Mouse (Mus musculus) right cerebral cortex, postnatal 14 days (tissue): ENCODE measurements around the gene Gm8180.
"Not testable (repeated sequence)": the region's sequence is repeated elsewhere in the genome, so short reads cannot be mapped to it uniquely, and the experiment has no call there.

Experiments used
- DNase-seq: peaks from one replicate; pipeline ENCODE4 v3.0.0; 2022

Gene Gm8180

DNA sequence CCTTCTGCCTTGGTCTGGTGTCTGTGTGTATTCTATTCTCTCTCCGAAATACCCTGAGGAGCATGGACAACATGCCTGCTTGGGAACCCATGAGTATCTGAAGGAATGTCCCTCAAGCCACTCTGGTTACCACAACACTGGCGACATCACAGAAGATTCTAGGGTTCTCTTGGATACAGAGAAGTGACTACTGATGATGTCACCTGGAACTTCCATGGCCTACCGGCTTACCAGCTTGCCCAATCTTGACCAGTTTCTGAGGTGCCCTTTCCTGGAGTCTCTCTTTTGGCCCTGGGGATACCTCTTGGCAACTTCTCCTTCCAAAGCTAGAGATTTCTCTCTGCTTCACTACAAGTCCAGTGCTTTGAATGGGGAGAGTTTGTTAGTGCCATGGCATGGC, at the start of gene Gm8180:
TSS of gene Gm8180 (minus strand) at position 101 of the 400 bp plus-strand sequence.
- not testable (repeated sequence) for DNase-seq

DNA sequence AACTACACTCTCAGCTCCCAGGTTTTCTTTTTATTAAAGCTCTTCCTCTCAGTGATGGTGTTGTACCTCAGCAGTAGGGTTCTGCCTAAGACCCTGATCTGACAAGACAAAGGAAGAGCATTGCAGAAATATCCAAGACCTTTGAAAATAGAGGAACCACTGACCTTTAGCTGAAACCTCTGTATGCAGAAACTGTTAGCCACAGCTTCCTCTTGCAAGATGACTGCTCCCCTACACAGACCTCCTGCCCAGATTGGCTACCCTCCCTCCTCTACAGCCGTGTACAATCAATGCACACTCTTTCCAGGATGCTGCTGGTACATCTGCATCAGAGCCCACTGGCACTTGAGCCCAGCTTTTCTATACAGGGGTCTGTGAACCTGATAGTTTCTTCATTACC, 45.8 kb upstream of the Gm8180 start:
- not testable (repeated sequence) for DNase-seq

DNA sequence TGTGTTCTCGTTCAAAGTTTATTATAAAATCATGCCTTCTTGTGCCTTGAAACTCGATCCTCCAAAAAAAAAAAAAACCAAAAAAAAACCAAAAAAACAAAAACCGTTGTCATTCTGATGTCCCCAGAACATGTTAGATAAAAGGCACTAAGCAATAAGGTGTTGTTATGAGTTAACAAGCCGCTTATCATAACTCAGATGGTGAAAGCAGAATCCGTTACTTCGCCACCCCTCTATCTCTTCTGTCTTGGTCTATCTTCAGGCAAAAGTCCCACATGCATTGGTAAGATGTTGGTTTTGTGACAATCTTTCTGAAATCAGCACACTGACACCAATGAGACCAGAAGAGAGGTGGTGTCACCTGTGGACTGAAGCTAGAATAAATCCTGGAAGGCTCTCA, 39.6 kb upstream of the Gm8180 start:
- not testable (repeated sequence) for DNase-seq

DNA sequence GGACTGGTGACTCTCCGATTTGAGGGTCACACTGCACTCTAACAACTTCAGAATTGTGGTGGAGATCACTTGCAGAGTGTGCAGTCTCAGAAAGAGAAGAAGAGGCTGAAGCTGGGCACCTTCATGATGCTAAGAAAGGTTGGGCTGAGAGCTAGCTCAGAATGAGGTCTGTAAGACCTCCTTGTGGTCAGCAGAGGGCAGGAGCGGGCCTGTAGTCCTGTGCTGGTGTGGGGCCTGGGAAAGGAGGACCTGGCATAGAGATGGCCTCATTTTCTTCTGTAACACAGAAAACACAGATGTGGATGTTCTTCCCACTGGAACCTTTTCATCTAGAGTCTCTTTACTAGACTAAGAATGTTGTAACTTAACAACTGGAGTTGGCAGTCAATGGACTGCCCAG, 37.3 kb upstream of the Gm8180 start:
- DNase-seq: not testable (repeated sequence)

DNA sequence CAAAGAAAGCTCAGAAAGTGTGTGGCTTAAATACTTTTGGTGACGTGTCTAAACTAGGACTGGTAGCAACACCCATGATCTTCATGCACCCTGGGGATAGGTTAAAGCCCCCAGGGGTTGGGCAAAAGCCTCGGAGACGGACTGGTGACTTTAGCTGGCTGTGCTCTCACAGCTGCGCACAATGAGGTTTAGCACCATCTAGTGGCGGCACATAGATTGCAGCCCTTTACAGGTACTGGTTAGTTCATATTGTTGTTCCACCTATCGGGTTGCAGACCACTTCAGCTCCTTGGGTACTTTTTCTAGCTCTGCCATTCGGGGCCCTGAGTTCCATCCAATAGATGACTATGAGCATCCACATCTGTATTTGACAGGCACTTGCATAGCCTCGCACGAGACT, 27.9 kb upstream of the Gm8180 start:
- peak; percentile 44 for DNase-seq

DNA sequence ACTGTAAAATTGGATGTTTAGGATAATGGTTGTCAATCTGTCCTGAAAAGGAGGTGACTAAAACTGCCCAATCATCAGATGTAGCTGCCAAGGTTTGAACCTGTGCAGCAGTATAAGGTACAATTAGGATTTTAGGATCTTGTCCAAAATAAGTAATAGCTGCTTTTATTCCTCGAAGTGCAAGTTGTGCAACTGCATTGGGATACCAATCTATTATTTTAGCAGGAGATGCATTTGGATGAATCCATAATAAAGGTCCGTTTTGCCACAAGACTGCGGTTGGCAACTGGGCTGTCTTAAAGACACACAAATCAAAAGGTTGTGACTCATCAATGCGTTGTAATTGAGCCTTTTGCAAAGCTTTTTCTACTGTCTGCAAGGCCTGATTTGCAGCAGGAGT, 23.6 kb upstream of the Gm8180 start:
- DNase-seq: not testable (repeated sequence)

DNA sequence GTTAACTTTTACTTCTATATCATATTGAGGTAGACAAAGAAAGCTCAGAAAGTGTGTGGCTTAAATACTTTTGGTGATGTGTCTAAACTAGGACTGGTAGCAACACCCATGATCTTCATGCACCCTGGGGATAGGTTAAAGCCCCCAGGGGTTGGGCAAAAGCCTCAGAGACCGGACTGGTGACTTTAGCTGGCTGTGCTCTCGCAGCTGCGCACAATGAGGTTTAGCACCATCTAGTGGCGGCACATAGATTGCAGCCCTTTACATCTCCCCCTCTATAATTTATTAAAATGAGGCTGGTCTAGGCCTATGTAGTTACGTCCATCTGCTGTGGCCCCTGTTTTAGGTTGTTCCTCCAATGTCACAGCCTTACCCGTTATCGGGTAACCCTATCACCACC, 19.9 kb upstream of the Gm8180 start:
- not testable (repeated sequence) for DNase-seq

DNA sequence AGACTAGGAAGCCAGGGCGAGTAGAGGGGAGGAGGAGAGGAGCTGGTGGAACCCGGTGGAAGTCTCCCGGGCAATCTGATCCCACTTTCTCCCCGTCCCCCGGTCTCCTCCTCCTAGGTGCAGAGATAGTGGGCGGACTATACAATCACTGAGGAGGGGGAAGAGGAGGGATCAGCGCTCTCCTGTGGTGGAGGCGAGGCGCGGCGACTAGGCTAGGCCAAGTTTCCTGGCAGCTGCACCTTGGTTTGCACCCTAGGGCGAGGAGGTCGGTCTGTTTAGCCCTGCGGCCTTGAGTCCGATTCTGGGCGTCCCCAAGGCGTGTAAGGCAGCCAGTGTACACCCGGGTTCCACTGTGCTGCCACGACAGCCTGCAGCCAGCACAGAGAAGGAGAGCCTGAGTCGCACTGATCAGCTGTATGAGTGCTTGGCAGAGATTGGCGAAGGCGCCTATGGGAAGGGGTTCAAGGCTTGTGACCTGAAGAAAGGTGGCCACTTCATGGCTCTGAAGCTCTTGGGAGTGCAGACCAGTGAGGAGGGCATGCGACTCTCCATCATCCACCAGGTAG, 12.4 kb upstream of the Gm8180 start:
- not testable (repeated sequence) for DNase-seq

DNA sequence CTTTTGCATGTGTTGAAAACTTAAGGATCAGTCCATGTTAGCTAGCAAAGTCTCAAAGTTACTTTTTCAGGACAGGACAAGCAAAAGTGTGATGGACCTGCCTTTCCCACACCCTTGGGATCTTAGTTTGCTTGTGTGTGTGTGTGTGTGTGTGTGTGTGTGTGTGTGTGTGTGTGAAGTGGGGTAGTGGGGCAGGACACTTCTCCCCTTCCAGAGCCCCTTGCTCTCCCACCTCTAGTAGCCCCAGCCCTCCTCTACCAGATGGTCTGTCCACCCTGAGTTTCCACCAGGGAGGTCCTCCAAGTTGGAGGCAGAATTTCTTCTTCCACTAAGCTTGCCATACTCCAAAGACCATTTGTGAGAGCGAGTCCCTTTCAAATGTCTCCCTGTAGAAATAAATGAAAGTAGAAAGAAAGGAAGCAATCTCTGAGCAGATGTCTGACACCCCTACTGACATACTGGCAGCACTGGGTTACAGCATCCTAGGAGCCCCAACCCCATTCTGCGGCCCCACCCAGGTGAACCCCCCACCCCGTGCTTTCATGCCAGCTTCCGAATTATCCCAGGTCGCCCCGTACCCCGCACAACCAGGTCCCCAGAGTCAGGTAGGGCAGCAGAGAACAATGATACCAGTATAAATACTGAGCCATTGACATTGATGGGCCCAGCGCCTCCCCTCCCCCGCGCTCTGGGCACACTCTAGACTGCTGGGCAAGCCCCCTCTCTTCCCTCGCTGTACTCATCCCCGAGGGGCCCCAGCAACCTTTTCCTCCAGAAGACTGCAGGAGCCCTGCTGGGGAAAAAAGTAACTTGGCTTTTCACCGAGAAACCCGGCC, 11.7 kb upstream of the Gm8180 start:
- DNase-seq: no peak

DNA sequence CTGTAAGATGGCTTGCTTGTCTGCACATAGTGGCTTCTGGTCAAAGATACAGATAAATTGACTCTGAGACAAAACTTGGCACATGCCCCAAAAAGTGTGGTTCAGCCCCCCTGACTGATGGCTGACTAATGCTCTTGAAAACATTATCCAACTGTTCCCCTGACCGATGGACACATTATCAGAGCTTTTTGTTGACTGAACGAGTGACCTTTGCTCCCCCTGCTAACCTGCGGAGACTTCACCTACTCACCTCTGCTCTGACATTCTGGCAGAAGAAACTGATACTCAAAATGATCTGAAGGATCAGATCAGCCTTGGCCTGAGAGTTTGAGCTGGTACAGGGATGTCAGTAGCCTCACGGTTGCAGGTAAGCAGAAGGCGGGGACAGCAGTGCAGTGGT, 9.3 kb upstream of the Gm8180 start:
- not testable (repeated sequence) for DNase-seq

DNA sequence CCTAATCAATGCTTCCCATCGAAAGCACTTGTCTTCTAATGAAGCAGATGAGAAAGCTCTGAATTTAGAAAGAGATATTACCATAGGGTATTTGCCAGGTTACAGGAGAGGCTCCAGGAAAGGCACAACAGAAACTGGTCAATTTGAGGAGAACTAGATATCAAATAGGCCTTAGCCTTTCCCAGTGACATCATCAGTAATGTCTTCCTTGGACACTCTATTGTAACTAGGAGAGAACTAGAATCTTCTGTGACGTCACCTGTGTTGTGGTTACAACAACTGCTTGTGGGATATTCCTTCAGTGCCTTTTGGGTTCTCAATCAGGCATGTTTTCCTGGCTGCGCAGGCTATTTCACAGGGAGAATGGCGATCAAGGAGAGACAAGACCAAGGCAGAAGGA, 37.0 kb downstream of the Gm8180 start, which contains the start of gene Gm6526:
TSS of gene Gm6526 (plus strand) at position 301 of the 400 bp plus-strand sequence.
- not testable (repeated sequence) for DNase-seq
